Mouse (Mus musculus) heart, postnatal 0 days (tissue): Measurements from ENCODE around the gene Tbcd.

ENCODE experiments used
- CTCF ChIP-seq: IDR thresholded peaks from 2 replicates; pipeline ENCODE4 v1.5.1; 2016; ENCODE audit warnings: antibody characterized with exemption, control low read depth, low read depth
- EP300 ChIP-seq: IDR thresholded peaks from 2 replicates; pipeline ENCODE4 v1.6.1; 2016; ENCODE audit warnings: antibody characterized with exemption, low read depth

DNA sequence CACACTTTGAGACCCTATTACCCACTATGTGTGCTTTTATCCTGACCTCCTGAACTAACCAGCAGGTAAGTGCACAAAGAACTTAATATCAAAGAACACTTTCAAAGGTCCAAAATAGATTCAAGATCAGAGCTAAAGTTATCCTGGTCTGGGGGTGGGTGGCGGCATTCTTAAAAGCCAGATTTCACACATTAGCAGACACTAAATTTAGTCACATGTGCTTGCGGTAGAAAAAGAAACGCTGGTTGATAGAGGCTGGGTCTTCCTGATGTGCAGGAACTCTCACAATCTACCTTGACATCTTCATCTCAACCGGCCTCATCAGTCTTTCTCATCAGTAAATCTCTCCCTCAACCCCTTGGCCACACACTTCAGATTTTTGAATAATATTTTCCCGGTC is 37.0 kb upstream of the Tbcd start:
- TF ChIP-seq CTCF (no peak), EP300 (no peak)
